Mouse (Mus musculus) cerebellum, adult 11 months (tissue): ENCODE results near the gene Crebrf.

Experiments used
- DNase-seq: peaks from one replicate; pipeline ENCODE4 v3.0.0; 2022

Gene Crebrf

GRCm38 (mm10) chr17:26705463-26706359 lies 9.7 kb upstream of the Crebrf start:
- DNase-seq, result no peak

GRCm38 (mm10) chr17:26707066-26707465 lies 8.4 kb upstream of the Crebrf start:
- DNase-seq, result no peak

GRCm38 (mm10) chr17:26708499-26708898 lies 7.0 kb upstream of the Crebrf start:
- DNase-seq, result no peak

GRCm38 (mm10) chr17:26708993-26709590 lies 6.4 kb upstream of the Crebrf start:
- DNase-seq, result no peak

- DNase-seq, result no peak
Observed at GRCm38 (mm10) chr17:26710049-26710448, 5.4 kb upstream of the Crebrf start.

GRCm38 (mm10) chr17:26715916-26716717 lies 667 bp downstream of the Crebrf start:
- DNase-seq, result peak; percentile 92

GRCm38 (mm10) chr17:26717868-26718267 lies 2.4 kb downstream of the Crebrf start:
- no peak for DNase-seq

GRCm38 (mm10) chr17:26719405-26719804 lies 4.0 kb downstream of the Crebrf start:
- DNase-seq, result no peak

- no peak for DNase-seq
Observed at GRCm38 (mm10) chr17:26721802-26722201, 6.4 kb downstream of the Crebrf start.

- DNase-seq, result no peak
Observed at GRCm38 (mm10) chr17:26724790-26725189, 9.3 kb downstream of the Crebrf start.

GRCm38 (mm10) chr17:26726674-26727073 lies 11.2 kb downstream of the Crebrf start:
- DNase-seq, result no peak

GRCm38 (mm10) chr17:26727110-26727755 lies 11.8 kb downstream of the Crebrf start:
- DNase-seq, result no peak

GRCm38 (mm10) chr17:26742581-26742980 lies 27.1 kb downstream of the Crebrf start:
- DNase-seq, result no peak

- no peak for DNase-seq
Observed at GRCm38 (mm10) chr17:26743294-26743693, 27.8 kb downstream of the Crebrf start.

GRCm38 (mm10) chr17:26749975-26750374 lies 34.5 kb downstream of the Crebrf start:
- no peak for DNase-seq

- no peak for DNase-seq
Observed at GRCm38 (mm10) chr17:26752297-26752696, 36.8 kb downstream of the Crebrf start.

- no peak for DNase-seq
Observed at GRCm38 (mm10) chr17:26753476-26753875, 38.0 kb downstream of the Crebrf start.

- no peak for DNase-seq
Observed at GRCm38 (mm10) chr17:26767100-26767753, 51.8 kb downstream of the Crebrf start.

- no peak for DNase-seq
Observed at GRCm38 (mm10) chr17:26767754-26768124, 52.3 kb downstream of the Crebrf start.

- DNase-seq, result no peak
Observed at GRCm38 (mm10) chr17:26776211-26776610, 60.8 kb downstream of the Crebrf start.

- no peak for DNase-seq
Observed at GRCm38 (mm10) chr17:26778001-26778400, 62.6 kb downstream of the Crebrf start.

GRCm38 (mm10) chr17:26778430-26779100 lies 63.1 kb downstream of the Crebrf start:
- no peak for DNase-seq
